Mouse (Mus musculus) embryo, embryonic 10 days (tissue): ENCODE results near the gene Amer2.
"Not testable (repeated sequence)": the region's sequence is repeated elsewhere in the genome, so short reads cannot be mapped to it uniquely, and the experiment has no call there.

Experiments used
- DNase-seq: peaks from one replicate; pipeline ENCODE4 v3.0.0-alpha.2; 2015; ENCODE audit warnings: low spot score

Gene Amer2

DNA sequence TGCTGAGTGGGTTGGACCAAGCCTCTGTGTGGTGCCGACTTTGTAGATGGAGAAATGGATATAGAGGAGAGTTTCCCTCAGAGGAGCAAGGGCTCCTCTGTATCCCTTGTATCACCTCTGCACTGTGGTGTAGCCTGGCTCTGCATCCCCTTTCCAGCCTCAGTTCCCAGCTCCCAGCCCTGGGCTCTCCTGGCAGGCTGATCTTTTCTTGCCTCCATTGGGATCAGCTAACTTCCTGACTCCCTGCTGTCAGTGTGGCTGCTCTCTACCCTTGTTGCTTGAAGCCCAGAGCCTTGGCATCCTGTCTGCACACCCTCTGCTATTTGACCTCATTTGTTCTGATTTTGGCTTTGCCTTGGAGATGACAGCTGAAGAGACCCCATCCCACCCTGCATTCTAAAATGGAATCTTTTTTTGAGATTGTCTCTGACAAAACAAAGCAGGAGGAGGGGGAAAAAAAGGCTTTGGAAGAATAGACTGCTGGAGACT, at the start of gene Amer2:
Gene Amer2, plus strand, starts transcription at position 439 of the 489 bp plus-strand sequence.
- DNase-seq: no peak

DNA sequence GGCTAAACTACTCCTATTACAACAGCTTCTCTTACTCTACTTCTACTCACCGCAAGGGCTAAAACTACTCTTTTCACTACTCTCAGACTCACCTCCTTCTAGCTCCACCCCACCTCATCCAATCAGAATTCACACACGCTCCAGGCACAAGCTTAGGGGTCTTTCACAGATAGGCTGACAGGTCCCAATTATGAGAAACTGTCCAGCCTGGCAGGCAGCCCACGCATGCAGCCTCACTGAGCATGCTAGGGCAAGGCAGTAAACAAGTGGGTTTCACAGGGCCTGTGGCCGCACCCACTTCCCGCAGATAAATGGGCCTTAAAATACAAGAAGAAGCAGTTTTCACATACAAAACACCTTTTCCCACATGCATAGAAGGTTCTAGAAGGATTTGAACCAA, 33.1 kb upstream of the Amer2 start:
- DNase-seq: not testable (repeated sequence)

DNA sequence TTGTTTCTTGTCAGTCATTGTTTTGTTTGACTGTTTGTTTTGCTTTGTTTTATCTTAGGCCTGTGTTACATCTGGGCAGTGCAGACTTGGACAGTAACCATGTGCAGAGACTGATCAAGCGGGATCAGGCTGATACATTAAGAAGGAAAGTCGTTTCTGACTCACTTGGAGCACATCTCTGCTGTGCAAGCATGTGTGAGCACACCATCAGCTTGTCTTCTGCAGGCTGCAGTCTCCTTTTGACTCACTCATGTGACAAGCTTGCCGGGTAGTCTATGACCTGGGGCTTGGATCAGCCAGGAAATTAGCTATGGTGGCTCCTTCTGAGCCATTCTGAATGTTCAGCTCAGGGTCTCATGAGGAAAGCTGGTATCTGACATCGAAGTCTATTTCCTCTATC, 32.5 kb upstream of the Amer2 start:
- no peak for DNase-seq

DNA sequence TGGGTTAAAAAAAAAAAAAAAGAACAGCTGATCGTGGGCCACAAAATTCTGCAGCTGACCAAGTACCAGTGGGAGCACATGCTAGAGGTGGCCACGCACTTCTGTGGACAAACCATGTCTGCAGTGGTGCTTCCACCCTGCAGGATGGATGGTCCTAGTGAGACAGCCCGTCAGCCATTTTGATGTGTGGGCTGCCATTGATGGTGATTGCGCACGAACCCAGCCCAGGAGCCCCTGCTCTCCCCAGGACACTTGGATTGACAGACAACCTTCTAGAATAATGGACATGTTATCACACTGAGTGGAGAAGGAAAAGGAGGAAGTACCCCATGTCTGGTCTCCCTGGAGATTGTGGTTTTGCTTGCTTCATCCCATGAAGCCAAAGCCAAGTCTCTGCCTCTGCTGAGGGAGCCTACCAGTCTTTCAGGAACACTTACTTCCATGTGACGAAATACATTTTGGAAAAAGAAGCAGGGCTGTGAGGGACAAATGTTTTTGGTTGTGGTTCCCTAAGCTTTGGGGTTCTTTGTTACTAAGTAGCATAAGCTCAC, 27.7 kb upstream of the Amer2 start:
- DNase-seq: no peak

DNA sequence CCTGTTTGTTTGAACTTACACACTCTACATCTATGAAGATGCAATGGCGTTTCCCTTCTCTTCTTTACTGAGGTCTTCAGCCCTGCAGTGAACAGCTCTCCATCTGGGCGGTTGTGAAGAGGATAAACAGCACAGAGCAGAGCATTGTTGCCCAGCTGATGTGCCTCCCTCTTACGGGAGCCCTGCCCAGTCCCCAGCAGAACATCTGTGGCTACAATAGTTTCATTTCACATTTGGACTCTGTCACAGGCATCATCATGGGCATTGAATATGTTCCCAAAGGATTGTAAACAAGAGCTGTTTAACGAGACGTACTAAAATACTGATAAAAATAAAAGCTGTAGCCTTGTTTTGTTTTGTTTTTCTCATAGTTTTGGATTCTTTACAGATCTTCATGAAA, 14.7 kb upstream of the Amer2 start:
- DNase-seq: no peak

DNA sequence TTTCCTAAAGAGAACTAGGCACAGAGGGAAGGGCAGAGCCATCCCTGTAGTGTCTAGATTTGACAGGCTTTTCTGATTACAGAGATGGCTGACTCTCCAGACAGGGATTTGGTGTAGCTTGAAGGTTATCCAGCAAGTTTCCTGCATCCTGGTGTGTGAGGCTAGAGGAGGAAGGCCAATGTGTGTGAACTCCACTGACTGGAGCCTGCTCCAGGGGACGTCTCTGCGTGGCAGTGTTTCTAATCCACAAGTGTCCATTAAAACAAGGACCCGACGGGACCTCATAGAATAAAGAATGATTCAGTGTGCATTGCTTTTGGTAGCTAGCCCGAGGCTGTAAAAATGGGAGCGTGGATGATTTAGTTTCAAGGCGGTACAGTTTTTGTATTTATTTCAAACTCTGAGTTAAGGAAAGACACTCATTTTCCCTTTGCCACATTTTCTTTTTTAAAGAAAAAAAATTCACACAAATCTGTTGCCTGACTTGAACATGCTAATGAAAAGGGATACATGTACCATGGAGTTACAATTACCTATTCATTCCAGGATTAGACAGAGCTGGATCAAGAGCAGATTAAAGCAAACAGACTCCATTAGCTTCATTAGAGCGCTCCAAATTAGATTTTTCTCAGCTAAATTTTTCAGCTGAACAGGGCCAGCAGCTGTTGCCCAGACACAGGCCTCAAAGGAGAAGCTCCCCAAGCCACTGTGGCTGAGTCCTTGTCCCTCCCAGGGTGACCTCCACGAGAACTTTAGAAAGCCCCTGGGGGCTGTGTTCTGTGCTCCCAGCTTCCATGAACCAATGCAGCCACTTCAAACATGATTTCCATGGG, 11.5 kb upstream of the Amer2 start:
- no peak for DNase-seq

DNA sequence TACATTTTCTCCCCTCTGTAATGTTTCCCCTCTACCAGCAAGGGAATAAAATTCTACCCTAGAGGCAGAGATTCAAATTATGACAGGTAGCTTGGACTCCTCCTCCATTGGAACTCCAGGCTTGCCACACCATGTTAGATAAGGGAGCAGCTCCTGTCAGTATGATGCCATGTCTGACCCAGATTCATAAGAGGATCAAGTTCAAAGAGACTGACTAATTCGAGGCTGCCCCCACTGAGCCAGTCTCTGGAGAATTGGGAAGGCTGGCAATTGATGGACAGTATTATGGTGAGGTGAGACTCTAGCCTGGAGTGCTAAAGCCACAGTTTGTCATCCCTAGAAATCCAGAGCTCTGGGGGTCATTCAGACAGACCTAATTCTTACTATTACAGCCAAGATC, 6.3 kb upstream of the Amer2 start:
- DNase-seq: no peak

DNA sequence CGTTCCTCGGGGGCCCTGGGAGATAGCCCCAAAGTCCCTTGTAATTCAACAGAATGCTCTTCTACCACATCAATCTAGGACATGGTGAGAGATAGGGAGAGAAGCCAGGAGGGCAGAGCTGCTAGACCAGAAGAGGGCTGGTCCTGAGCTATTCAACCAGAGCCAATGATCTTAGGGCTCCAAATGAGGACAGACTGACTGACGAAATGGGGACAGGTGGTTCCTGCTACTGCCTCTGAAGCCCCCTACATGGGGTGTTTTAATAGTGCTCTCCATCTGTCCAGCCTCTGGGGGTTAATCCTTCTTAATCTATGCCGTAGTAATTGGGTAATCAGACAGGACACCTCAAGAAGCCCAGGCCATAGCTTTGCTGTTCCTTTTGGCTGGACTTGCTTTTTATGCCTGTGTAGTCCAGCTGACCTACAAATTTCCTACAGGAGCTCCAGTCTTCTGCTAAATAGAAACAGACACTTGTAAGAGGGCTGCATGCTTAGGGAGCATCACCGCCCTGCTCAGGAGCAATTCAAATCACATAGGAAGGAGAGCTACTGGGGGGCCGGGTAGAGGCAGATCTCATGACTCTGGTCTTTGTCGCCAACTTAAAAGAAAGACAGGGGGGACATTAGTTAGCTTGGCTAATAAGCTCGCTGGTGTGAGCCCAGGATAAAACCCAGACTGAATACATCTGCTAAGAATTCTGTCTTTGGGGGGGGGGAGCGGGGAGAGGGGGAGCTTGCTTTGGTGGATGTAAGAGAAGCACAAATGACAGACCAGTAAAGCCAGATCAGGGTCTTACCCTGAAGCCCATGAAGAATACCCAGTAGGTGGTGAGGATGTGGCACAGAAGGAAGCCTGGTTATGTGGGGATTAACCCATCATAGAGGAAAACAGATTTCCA, 4.0 kb upstream of the Amer2 start:
- no peak for DNase-seq

DNA sequence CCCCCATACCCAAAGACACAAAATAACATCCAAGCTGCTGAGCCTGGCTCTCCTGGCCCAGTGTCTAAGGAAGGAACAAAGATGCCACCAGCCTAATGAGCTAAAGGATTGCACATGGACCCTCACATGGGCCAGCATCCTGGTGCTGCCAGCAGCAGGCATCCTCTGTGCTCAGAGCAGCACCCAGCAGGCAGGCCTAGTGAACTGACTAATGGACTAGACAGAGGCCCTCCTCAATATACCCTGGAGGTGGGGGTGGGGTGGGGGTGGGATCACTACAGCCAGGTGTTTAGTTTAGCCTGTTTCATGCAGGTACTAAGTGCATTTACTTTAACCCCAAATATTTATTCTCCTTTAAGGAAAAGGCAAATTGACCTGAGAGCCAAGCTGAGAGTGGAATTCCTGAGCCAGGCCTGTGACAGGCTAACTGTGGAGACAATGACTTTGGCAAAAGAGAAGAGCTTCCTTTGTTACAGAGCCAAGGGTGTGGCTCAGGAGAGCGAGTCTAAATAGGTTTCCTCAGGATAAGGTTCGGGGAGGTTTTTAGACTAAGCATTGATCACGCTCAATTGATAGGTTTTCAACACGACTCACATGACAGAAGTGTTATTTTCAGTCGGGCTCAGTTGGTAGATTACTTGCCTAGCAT, 3.3 kb upstream of the Amer2 start:
- no peak for DNase-seq

DNA sequence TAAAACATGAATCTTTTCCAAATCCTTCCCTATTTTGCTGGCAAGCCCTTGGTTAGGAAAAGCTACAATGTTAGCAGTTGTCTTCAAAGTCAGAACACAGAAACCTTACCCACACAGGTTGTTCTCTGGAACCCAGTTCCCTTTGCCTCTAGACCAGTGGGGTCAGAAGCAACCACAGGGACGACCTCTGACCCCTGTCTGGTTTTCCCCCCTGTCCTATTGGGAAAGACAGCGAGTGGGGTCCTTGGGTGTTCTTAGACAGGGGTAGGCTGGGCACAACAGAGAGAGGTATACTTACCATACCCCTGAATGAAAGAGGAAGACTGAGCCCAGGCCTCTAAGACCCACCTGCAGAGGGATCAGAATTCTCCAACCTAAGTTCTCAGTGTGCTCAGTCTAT, 4.0 kb downstream of the Amer2 start:
- DNase-seq: no peak

DNA sequence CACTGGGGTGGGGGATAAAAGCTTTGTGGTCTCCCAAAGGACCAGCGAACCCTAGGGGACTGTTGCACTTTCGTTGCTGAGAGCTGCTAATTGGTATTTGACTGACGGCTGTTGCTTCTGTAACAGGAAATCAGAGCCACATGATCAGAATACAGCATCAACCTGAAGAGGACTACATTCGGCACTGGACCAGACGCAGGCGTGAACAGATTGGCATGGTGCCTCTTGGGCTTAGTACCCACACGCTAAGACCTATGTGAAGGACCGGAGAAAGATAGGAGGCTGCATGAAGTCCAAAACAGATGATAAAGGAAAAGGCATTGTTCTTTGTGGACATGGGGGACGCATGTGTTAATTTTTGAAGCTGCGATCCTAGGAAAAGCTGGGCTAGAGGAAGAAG, 4.5 kb downstream of the Amer2 start:
- DNase-seq: no peak

DNA sequence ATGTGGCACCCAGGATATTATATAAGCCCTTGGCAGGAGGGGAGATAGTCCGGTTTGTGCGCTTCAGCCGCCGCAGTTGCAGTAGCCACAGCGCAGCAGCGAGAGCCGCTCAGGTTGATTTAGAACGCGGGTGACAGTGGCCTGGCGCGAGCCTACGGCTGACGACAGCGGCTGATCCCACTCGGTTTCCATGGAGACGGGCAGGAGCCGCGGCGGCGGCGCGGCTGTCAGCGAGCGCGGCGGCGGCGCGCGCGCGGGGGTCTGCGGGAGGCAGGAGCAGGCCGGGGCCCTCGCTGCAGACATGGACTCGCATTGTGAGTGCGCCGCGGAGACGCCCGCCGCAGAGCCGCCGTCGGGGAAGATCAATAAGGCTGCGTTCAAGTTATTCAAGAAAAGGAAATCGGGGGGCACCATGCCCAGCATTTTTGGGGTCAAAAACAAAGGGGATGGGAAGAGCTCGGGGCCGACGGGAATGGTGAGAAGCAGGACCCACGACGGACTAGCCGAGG, 5.1 kb downstream of the Amer2 start:
- DNase-seq: peak; percentile 87

DNA sequence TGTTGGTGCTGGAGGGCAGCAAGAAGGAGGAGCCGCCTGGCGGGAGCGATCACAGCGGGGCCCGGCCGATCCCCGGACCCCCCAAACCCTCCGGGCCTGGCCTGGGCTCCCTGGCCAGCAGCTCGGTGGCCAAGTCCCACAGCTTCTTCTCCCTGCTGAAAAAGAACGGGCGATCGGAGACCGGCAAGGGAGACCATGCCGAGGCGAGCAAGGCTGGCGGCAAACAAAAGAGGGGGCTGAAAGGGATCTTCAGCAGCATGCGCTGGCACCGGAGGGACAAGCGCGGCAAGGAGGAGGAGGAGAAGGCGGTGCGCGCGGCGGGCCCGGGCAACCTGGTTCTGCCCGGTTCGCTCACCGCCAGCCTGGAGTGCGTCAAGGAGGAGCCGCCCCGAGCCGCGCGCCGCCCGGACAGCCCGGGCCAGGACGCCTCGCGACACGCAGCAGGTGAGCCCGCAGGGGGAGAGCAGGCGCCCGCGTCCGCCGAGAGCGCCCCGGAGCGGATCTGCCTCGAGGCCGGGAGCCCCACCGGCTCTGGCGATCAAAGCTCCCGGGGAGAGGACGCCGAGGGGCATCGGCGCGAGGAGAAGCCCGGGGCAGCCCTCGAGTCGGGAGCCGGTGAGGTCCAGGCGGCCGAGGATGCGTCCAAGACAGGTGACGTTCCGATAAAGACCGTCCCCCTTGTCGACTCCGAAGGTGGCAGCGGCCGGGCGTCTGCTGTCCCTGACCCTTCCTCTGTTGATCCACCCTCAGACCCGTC, 5.7 kb downstream of the Amer2 start:
- peak; percentile 54 for DNase-seq

DNA sequence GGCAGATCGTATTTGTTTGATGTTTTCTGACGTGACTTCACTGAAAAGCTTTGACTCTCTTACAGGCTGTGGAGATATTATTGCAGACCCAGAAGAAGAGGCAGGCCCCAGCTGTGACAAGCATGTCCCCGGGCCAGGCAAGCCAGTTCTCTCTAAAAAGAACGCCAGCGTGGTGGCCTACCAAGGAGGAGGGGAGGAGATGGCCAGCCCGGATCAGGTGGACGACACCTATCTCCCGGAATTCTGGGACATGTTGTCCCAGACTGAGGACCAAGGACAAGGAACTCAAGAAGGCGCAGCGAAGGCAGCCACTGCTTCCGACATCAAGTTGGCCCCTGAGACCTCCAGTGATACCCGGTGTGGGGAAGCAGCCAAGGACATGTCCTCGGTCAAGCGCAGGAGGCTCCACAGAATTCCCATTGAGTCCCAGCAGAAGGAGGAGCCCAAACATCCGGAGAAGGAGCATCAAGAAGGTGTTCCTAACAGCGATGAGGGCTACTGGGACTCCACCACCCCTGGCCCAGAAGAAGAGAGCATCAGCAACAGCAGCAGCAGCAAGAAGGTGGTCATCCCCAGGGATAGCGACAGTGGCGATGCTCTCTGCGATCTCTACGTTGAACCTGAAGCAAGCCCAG, 6.4 kb downstream of the Amer2 start:
- no peak for DNase-seq

DNA sequence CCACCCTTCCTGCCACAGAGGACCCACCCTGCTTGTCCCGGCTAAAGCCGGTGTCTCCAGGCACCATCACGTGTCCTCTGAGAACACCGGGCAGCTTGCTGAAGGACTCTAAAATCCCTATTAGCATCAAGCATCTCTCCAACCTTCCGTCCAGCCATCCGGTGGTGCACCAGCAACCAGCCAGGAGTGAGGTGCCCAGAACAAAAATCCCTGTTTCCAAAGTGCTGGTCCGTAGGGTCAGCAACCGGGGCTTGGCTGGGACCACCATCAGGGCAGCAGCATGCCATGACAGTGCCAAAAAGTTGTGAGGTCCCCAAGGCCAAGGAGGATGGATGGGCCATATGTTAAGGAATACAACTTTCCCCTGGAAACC, 6.9 kb downstream of the Amer2 start:
- no peak for DNase-seq

DNA sequence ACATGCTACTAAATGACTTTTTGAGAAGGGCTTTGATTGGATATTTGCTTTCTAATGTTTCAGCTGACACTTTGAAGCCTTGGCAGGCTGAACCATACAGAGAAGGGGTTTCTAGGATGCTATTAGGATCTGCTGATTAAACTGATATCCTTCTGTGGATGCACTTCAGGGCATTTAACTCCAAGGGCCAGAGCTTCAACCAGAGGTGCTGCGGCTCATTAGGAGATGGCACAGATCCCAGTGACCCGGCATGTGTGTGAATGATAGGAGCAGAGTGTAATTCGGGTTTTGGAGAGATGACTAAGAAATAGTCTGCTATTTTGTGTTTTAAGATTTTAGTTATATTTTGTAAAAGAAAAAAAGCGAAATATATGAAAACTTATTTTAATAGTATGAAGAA, 8.6 kb downstream of the Amer2 start:
- no peak for DNase-seq

DNA sequence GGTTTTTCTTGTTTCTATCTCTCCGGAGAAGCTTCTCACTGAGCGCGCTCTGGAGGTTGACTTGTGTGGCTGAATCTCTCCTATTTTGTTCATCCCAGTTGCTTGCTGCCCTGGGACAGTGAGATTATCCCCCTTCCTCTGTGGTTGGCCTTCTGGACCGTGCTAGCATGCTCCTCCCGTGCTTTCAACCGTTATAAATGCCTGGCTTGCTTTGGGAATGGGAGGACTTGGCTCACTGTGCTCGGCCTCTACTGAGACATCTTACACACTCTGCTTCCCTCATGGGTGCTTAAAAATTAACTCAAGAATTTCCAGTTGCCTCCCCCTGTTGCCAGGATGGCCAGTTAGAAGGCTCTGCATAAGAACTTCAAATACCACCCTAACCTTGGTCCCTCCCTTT, 10.8 kb downstream of the Amer2 start:
- DNase-seq: no peak

DNA sequence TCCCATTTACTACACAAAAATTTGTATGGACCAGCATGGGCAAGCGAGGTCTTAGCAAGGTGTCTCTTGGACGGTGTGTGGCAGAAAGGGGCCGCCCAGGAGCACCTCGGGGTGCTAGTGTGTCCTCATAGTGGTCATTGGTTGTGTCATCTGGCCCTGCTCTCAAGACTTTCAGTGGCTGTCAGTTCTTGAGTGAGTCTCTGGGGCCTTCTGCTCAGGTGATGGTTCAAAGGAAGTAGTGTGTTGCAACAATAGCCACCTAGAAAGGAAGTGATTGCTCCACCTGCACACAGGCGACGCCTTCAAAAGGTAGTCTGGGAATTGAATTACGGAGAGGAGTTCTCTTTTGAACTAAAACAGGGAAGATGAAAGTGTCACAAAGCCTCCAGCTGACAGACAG, 11.2 kb downstream of the Amer2 start:
- no peak for DNase-seq

DNA sequence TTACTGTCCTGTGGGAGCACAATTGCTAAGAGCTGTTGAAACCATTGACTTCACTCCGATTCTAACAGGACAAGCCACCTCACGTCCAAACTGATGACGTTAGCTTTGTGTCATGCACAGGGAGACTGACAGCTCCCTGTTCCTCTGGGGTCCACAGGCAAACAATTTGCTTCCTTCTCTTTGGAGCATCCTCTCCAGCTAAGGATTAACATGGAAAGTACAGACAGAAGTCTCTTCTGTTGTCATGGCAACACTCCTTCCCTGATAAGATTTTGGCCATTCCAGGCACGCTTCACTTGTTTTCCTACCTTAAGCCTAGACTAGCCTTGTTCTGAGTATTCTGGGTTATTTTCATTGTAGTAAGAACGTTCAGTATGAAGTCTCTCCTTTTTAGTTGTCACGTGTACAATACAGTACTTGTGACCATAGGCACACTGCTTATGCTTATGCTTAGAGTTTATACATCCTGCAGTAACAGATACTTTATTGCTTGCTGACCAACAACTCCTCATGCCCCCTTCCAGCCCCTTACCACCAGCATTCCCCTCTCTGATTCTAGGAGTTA, 12.1 kb downstream of the Amer2 start:
- no peak for DNase-seq
